In genomic region chr4:155408695-155409057, GRCm38 (mm10) we compare ENCODE assay signal across 8 mouse cellular contexts. TPM values are rescaled to one million over a fixed set of nuclear protein-coding genes. Genes with fewer than 3 reads are reported as not detected.
DNase-seq lines count a peak whose midpoint lies in the region; ATAC-seq and TF ChIP-seq lines count a peak whose summit lies in the region.

No protein-coding gene starts in this region.

- no peak for DNase-seq in kidney, postnatal 0 days (ENCODE audit: low spot score)
- no peak for DNase-seq in kidney, postnatal 4 days
- DNase-seq in embryonic facial prominence, embryonic 11.5 days (ENCODE audit: low spot score), result no peak
- no peak for DNase-seq in midbrain, postnatal 0 days (ENCODE audit: low spot score)
- no peak for DNase-seq in yolk sac, embryonic 10.5 days (ENCODE audit: low spot score)
- no peak for DNase-seq in urinary bladder, postnatal 25 days (ENCODE audit: low spot score)
- DNase-seq in thymus, postnatal 14 days, result no peak

- H3K9me3 ChIP-seq in kidney, postnatal 0 days (replicated peaks; ENCODE audit: low read length), result no peaks in the 10 kb centered on the region
- H3K9me3 ChIP-seq in embryonic facial prominence, embryonic 11.5 days (replicated peaks; ENCODE audit: control insufficient read depth, low read length), result no peaks in the 10 kb centered on the region
- H3K9me3 ChIP-seq in hindbrain, embryonic 16.5 days (ENCODE audit: control insufficient read depth, low read length), result no peaks in the 10 kb centered on the region
- no peaks in the 10 kb centered on the region for H3K9me3 ChIP-seq in midbrain, postnatal 0 days (ENCODE audit: low read length)

- no peak overlapping the region for H3K9ac ChIP-seq in kidney, postnatal 0 days (ENCODE audit: low read depth, low read length)
- peak overlapping the region; percentile 28 for H3K9ac ChIP-seq in embryonic facial prominence, embryonic 11.5 days (replicated peaks; ENCODE audit: low read length)
- peak overlapping the region; percentile 36 for H3K9ac ChIP-seq in hindbrain, embryonic 16.5 days (ENCODE audit: low read depth, low read length)
- H3K9ac ChIP-seq in midbrain, postnatal 0 days (replicated peaks; ENCODE audit: low read length, poor library complexity, severe bottlenecking), result peak overlapping the region; percentile 33; the same call in 1 of the 2 replicates

- peak overlapping the region; percentile 34 for H3K4me3 ChIP-seq in kidney, postnatal 0 days (replicated peaks; ENCODE audit: low read depth, low read length)
- H3K4me3 ChIP-seq in embryonic facial prominence, embryonic 11.5 days (ENCODE audit: low read depth, low read length), result peak overlapping the region; percentile 48
- H3K4me3 ChIP-seq in hindbrain, embryonic 16.5 days (ENCODE audit: low read length), result peak overlapping the region; percentile 68
- peak overlapping the region; percentile 54 for H3K4me3 ChIP-seq in midbrain, postnatal 0 days (ENCODE audit: low read depth, low read length)

- 3% methylated on average over 8 of the region's 8 CpGs for WGBS in kidney, postnatal 0 days
- WGBS in embryonic facial prominence, embryonic 11.5 days, result 3% methylated on average over 8 of the region's 8 CpGs
- WGBS in hindbrain, embryonic 16.5 days, result 3% methylated on average over 8 of the region's 8 CpGs
- WGBS in midbrain, postnatal 0 days, result 1% methylated on average over 8 of the region's 8 CpGs

- no peak overlapping the region for H3K27ac ChIP-seq in kidney, postnatal 0 days
- H3K27ac ChIP-seq in embryonic facial prominence, embryonic 11.5 days (replicated peaks; ENCODE audit: low read depth, low read length), result no peak overlapping the region
- no peak overlapping the region for H3K27ac ChIP-seq in hindbrain, embryonic 16.5 days (ENCODE audit: low read depth, low read length)
- H3K27ac ChIP-seq in midbrain, postnatal 0 days (ENCODE audit: low read depth, low read length), result peak overlapping the region; percentile 13; the same call in 1 of the 2 replicates

- 0 out of 2 replicates have a peak, but pooled peaks have one; percentile 13 for ATAC-seq in kidney, postnatal 0 days (replicated peaks; ENCODE audit: low FRiP score, low read depth)
- peak; percentile 45; the same call in 1 of the 2 replicates for ATAC-seq in embryonic facial prominence, embryonic 11.5 days (replicated peaks; ENCODE audit: insufficient number of reproducible peaks, low FRiP score, low TSS enrichment, low read depth)
- ATAC-seq in hindbrain, embryonic 16.5 days, result peak; percentile 72
- ATAC-seq in midbrain, postnatal 0 days (ENCODE audit: low FRiP score), result peak; percentile 45; the same call in 1 of the 2 replicates

- H3K36me3 ChIP-seq in kidney, postnatal 0 days (ENCODE audit: insufficient read depth, low read length), result no peaks in the 10 kb centered on the region
- no peaks in the 10 kb centered on the region for H3K36me3 ChIP-seq in embryonic facial prominence, embryonic 11.5 days (replicated peaks; ENCODE audit: control insufficient read depth, insufficient read depth, low read depth, low read length)
- no peaks in the 10 kb centered on the region for H3K36me3 ChIP-seq in hindbrain, embryonic 16.5 days (ENCODE audit: control insufficient read depth, insufficient read depth, low read length)
- no peaks in the 10 kb centered on the region for H3K36me3 ChIP-seq in midbrain, postnatal 0 days (ENCODE audit: insufficient read depth, low read length)

- TF ChIP-seq CTCF in kidney, postnatal 0 days (IDR thresholded peaks at IDR 0.05; ENCODE audit: low read depth), result peak; percentile 48
- TF ChIP-seq CTCF in midbrain, postnatal 0 days (IDR thresholded peaks at IDR 0.05), result peak; percentile 68

- peak overlapping the region; percentile 75 for H3K4me2 ChIP-seq in kidney, postnatal 0 days (ENCODE audit: low read length)
- H3K4me2 ChIP-seq in embryonic facial prominence, embryonic 11.5 days (ENCODE audit: low read depth, low read length), result peak overlapping the region; percentile 93
- H3K4me2 ChIP-seq in hindbrain, embryonic 16.5 days (ENCODE audit: low read length), result peak overlapping the region; percentile 88
- peak overlapping the region; percentile 69 for H3K4me2 ChIP-seq in midbrain, postnatal 0 days (ENCODE audit: low read depth, low read length, poor library complexity, severe bottlenecking)

- peaks cover 9% of the 10 kb centered on the region; the same call in 1 of the 2 replicates for H3K4me1 ChIP-seq in kidney, postnatal 0 days (replicated peaks; ENCODE audit: insufficient read depth, low read length)
- no peaks in the 10 kb centered on the region for H3K4me1 ChIP-seq in embryonic facial prominence, embryonic 11.5 days (ENCODE audit: control insufficient read depth, insufficient read depth, low read length)
- H3K4me1 ChIP-seq in hindbrain, embryonic 16.5 days (ENCODE audit: control insufficient read depth, insufficient read depth, low read depth, low read length), result peaks cover 10% of the 10 kb centered on the region
- peaks cover 4% of the 10 kb centered on the region; the same call in 1 of the 2 replicates for H3K4me1 ChIP-seq in midbrain, postnatal 0 days (ENCODE audit: insufficient read depth, low read length)

- H3K27me3 ChIP-seq in kidney, postnatal 0 days (ENCODE audit: insufficient read depth, low read length), result no peaks in the 10 kb centered on the region
- no peaks in the 10 kb centered on the region for H3K27me3 ChIP-seq in embryonic facial prominence, embryonic 11.5 days (ENCODE audit: control insufficient read depth, insufficient read depth, low read length)
- no peaks in the 10 kb centered on the region for H3K27me3 ChIP-seq in hindbrain, embryonic 16.5 days (replicated peaks; ENCODE audit: control insufficient read depth, insufficient read depth, low read length)
- no peaks in the 10 kb centered on the region for H3K27me3 ChIP-seq in midbrain, postnatal 0 days (ENCODE audit: insufficient read depth, low read length)

RNA-seq across cellular contexts. Expression of gene Cfap74, which starts 0.3 kb away (rescaled TPM):
- 0.62 and 0.74 TPM in 2 replicates for polyA plus RNA-seq in kidney, postnatal 0 days (2015; fragmentation: Nextera tagmentation; extraction: Ambion mirVana)
- polyA plus RNA-seq in embryonic facial prominence, embryonic 11.5 days (2014; fragmentation: Nextera tagmentation; extraction: Ambion mirVana), result 4.8 and 5.6 TPM in 2 replicates
- polyA plus RNA-seq in hindbrain, embryonic 16.5 days (2015; fragmentation: Nextera tagmentation; extraction: Ambion mirVana), result 4.5 and 5.0 TPM in 2 replicates
- total RNA-seq in midbrain, postnatal 0 days (2014; rRNA removed), result 5.7 TPM in 2 replicates
- 5.8 and 6.5 TPM in 2 replicates for polyA plus RNA-seq in midbrain, postnatal 0 days (2015; fragmentation: Nextera tagmentation; extraction: Ambion mirVana)

RNA-seq across cellular contexts. Expression of gene Gabrd, which starts 10.8 kb away (rescaled TPM):
- polyA plus RNA-seq in kidney, postnatal 0 days (2015; fragmentation: Nextera tagmentation; extraction: Ambion mirVana), result 0.17 and 0.29 TPM in 2 replicates
- polyA plus RNA-seq in embryonic facial prominence, embryonic 11.5 days (2014; fragmentation: Nextera tagmentation; extraction: Ambion mirVana), result not detected in 2 replicates
- polyA plus RNA-seq in hindbrain, embryonic 16.5 days (2015; fragmentation: Nextera tagmentation; extraction: Ambion mirVana), result 0.46 and 0.50 TPM in 2 replicates
- 0.11 and 0.52 TPM in 2 replicates for total RNA-seq in midbrain, postnatal 0 days (2014; rRNA removed)
- polyA plus RNA-seq in midbrain, postnatal 0 days (2015; fragmentation: Nextera tagmentation; extraction: Ambion mirVana), result 0.36 and 0.37 TPM in 2 replicates

RNA-seq across cellular contexts. Expression of gene Prkcz, which starts 47.5 kb away (rescaled TPM):
- 20.2 and 22.4 TPM in 2 replicates for polyA plus RNA-seq in kidney, postnatal 0 days (2015; fragmentation: Nextera tagmentation; extraction: Ambion mirVana)
- 8.1 and 12.9 TPM in 2 replicates for polyA plus RNA-seq in embryonic facial prominence, embryonic 11.5 days (2014; fragmentation: Nextera tagmentation; extraction: Ambion mirVana)
- polyA plus RNA-seq in hindbrain, embryonic 16.5 days (2015; fragmentation: Nextera tagmentation; extraction: Ambion mirVana), result 93.2 and 93.9 TPM in 2 replicates
- total RNA-seq in midbrain, postnatal 0 days (2014; rRNA removed), result 103 and 104 TPM in 2 replicates
- polyA plus RNA-seq in midbrain, postnatal 0 days (2015; fragmentation: Nextera tagmentation; extraction: Ambion mirVana), result 104 and 106 TPM in 2 replicates

Comparison
In these comparisons a context has a peak if more than half of its experiments do, and no peak if none do; other contexts are left out.
1. ATAC-seq: peak in every context shown above with its lines; median percentile 72 in hindbrain, embryonic 16.5 days; 45 in embryonic facial prominence, embryonic 11.5 days; 45 in midbrain, postnatal 0 days; 13 in kidney, postnatal 0 days.